Mouse (Mus musculus): ENCODE measurements around the gene Vmn2r44. TPM values are rescaled to one million over a fixed set of nuclear protein-coding genes. Genes with fewer than 3 reads are reported as not detected.

The Vmn2r44 gene
- polyA plus RNA-seq (2014; fragmentation: Illumina TruSeq; extraction: RNeasy Lipid Tissue Mini Kit (QIAGEN cat#74804); ENCODE audit: low read depth, low replicate concordance), result not detected

DNA sequence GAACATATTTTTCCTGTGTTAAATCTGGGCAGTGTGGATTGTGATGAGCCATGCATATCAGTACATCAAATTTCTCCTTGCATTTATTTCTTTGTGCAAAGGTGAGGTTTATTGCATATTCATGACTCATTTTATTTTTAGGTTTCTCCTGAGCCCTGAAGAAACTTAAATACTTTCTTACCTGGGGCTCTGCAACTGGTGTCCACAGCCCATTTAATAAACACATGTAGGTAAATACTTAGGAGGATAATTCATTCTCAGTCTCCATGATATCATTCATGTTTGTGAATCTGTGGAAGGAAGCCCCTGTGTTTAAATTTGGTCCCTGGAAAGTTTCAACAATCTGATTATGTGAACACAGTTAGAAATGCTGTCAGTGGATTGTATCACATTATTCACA, at the start of gene Vmn2r44:
Gene Vmn2r44, minus strand, starts transcription at position 101 of the 400 bp plus-strand sequence.

Other genes starting within 250 kb of the Vmn2r44 start
- gene Vmn2r41, start 221.7 kb downstream of the Vmn2r44 start, polyA plus RNA-seq (2014; fragmentation: Illumina TruSeq; extraction: RNeasy Lipid Tissue Mini Kit (QIAGEN cat#74804); ENCODE audit: low read depth, low replicate concordance), result not detected
- gene Vmn2r42, start 183.0 kb downstream of the Vmn2r44 start, polyA plus RNA-seq (2014; fragmentation: Illumina TruSeq; extraction: RNeasy Lipid Tissue Mini Kit (QIAGEN cat#74804); ENCODE audit: low read depth, low replicate concordance), result not detected
- gene Vmn2r43, start 122.7 kb downstream of the Vmn2r44 start, polyA plus RNA-seq (2014; fragmentation: Illumina TruSeq; extraction: RNeasy Lipid Tissue Mini Kit (QIAGEN cat#74804); ENCODE audit: low read depth, low replicate concordance), result not detected
- gene Vmn2r45, start 105.7 kb upstream of the Vmn2r44 start, polyA plus RNA-seq (2014; fragmentation: Illumina TruSeq; extraction: RNeasy Lipid Tissue Mini Kit (QIAGEN cat#74804); ENCODE audit: low read depth, low replicate concordance), result not detected